Mouse (Mus musculus) layer of hippocampus, adult 2 months (tissue): ENCODE measurements around the gene Fads2. TPM values are rescaled to one million over a fixed set of nuclear protein-coding genes. Genes with fewer than 3 reads are reported as not detected.

Source experiments
- DNase-seq, 2 experiments: peaks; one replicate each; pipeline ENCODE4 v3.0.0; 2022; ENCODE audit warnings: low spot score in 2 of 2
- H3K27ac ChIP-seq: fragments of 200-600 bp; 2 replicates; pipeline ENCODE4 v1.8.1; 2022
- H3K4me3 ChIP-seq: fragments of 200-600 bp; 2 replicates; pipeline ENCODE4 v1.8.1; 2022; ENCODE audit warnings: mild to moderate bottlenecking
- CTCF ChIP-seq: fragments of 200-600 bp; conservative IDR thresholded peaks from 2 replicates; pipeline ENCODE4 v1.8.1; 2022; ENCODE audit warnings: antibody characterized with exemption, mild to moderate bottlenecking, moderate library complexity
- total RNA-seq, 2 experiments: library from RNA; stranded (reverse); gene quantifications; 2 replicates each; pipeline ENCODE4 v1.2.3; 2021

The Fads2 gene
- total RNA-seq, 2 experiments from 2014 or later = 147 to 152 TPM

DNA sequence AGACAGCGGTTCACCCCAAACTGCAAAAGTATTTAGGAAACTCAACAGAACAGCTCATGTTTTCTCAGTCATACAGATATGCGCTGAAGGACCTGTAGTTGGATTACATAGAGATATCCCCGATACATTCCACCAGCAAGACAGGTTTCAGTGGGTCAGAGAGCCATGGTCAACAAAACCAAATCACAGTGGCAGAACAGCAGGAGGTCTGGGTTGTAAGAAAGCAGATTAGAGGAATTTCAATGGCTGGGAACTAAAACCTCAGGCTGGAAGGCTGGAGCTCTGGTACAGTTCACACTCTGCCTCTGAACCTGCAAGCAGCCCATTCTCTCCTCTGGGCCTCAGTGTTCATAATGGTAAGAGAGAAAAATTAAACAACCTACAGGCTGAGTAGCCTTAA is 15.1 kb upstream of the Fads2 start:
- DNase-seq = no peak

DNA sequence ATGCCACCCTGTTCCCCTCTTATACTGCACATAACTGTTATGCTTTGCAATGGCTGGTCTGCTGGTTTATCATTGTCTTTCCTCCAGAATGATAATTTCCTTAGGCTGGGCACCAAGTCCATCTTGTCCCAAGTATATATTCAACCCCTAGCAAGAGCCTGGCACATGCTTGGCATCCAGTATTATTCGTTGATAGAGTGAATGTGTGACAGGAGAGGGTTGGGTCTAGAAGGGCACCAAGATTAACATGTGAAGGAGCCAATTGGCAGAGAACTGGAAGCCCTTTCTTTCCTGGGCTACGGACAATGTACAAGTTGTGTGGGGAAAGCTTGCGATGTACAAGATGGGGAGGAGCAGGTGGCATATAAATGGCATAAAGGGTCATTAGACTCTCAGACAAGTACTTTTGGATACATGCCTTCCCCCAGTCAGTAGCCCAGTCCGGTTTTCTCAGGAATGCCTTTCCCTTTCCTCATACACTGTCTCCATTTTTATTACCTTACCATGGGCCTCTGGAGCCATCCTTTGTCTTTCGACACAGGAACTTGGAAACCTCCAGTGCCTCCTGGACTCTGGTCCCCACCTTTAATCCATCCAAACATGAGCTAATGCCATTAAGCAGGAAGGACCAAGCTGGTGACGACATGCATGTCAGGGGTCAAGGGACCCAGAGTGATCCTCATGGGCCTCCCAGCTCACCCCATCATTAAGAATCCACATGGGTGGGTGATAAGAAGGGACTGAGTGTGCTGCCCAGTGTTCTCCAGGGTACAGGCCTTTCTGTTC is 14.0 kb upstream of the Fads2 start:
- no peak for DNase-seq
- no peak for TF ChIP-seq CTCF
- Histone ChIP-seq H3K27ac (no peak overlapping the region), H3K4me3 (no peak overlapping the region)

More for the DNA sequence above, 15.1 kb upstream of the Fads2 start:
- no peak overlapping the region for H3K27ac ChIP-seq
- no peak for TF ChIP-seq CTCF
- no peak overlapping the region for H3K4me3 ChIP-seq

GRCm38 (mm10) chr19:10112956-10113355 is 11.4 kb upstream of the Fads2 start:
- no peak overlapping the region for H3K27ac ChIP-seq
- H3K4me3 ChIP-seq = no peak overlapping the region
- no peak for DNase-seq
- no peak for TF ChIP-seq CTCF

GRCm38 (mm10) chr19:10108666-10109065 is 7.1 kb upstream of the Fads2 start:
- no peak for DNase-seq
- Histone ChIP-seq H3K27ac (no peak overlapping the region), H3K4me3 (no peak overlapping the region)
- no peak for TF ChIP-seq CTCF

GRCm38 (mm10) chr19:10108129-10108528 is 6.6 kb upstream of the Fads2 start:
- Histone ChIP-seq H3K4me3 (no peak overlapping the region), H3K27ac (no peak overlapping the region)
- DNase-seq = no peak
- no peak for TF ChIP-seq CTCF

DNA sequence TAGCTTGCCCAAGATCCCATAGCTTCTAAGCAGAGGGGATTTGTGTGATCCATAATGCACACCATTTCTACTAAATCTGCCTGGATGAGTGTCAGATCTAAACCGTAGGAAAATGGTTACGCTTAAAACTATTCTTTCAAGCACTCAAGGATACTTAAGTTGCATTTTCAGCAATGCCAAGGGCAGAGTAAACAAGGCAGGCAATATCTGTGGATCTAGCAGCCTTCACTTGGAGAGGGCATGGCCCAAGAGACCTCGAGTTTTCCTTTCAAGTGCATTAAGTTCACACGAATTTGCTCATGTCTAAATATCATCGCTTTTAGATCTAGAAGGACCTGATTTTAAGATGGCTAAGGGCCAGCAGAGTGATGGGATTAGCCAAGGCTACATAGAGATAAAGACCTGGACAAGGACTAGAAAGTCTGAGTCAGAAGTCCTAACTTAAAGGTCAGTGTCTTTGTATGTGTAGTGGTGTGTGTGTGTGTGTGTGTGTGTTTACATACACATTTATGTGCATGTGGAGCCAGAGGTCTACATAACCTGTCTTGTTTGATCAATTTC is 5.6 kb upstream of the Fads2 start:
- Histone ChIP-seq H3K4me3 (no peak overlapping the region), H3K27ac (no peak overlapping the region)
- DNase-seq = no peak
- no peak for TF ChIP-seq CTCF

- no peak overlapping the region for H3K27ac ChIP-seq
- DNase-seq = no peak
- no peak overlapping the region for H3K4me3 ChIP-seq
- TF ChIP-seq CTCF = no peak
Observed at GRCm38 (mm10) chr19:10106634-10107033, 5.1 kb upstream of the Fads2 start.

DNA sequence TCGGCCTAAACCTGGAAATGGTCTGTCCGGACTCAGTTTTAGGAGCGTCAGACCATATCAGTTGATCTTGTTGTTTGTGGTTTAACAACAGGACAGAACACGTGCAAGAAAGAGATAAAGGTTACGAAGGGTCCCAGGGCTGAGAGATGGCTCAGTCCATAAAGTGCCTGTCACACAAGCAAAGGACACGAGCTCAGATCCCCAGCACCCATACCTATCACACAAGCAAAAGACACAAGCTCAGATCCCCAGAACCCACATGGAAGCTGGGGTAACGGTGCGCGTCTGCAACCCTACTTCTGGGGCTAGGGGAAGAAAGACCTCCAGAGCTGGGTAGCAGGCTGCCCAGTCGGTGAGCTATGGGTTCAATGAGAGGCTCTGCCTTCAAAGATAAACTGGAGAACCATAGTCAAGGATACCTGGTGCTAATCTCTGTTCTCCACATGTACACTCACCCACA is 3.5 kb upstream of the Fads2 start:
- Histone ChIP-seq H3K27ac (no peak overlapping the region), H3K4me3 (no peak overlapping the region)
- DNase-seq = no peak
- TF ChIP-seq CTCF = no peak

- H3K4me3 ChIP-seq = no peak overlapping the region
- no peak for DNase-seq
- no peak for TF ChIP-seq CTCF
- H3K27ac ChIP-seq = no peak overlapping the region
Observed at GRCm38 (mm10) chr19:10104234-10104633, 2.7 kb upstream of the Fads2 start.

DNA sequence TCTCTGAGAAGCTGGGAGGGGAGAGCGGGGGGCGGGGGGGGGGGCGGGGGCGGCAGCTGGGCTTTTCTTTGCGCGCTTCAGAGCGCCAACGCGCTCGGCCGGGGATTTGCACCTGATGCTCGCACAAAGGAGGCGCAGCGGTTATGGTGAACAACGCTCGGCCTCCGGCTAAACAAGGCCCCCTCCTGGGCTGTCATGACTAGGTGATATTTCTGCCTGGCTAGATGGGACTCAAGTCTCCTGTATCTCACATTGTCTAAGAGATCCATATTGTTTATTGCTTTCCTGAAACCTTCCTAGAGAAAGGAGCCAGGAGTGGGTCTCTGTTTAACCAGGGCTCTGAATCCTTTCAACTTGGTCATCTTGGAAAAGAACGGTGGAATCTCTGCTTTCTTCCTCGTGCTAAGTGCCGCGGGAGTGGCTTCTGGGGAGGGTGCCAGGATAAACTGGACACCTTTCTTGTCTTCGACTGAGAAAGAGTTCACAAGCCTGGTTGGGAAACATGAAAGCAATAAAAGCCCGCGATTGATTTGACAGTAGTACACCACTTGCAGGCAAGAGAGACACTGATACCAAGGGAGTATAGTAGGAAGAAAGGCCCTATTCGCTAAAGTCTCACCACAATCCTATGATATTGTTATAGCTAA is 631 bp upstream of the Fads2 start:
- peak overlapping the region; percentile 90 for H3K4me3 ChIP-seq
- peak overlapping the region; percentile 85 for H3K27ac ChIP-seq
- DNase-seq = no peak
- TF ChIP-seq CTCF = no peak

GRCm38 (mm10) chr19:10100631-10101071 is 895 bp downstream of the Fads2 start:
- peak; percentile 81 for TF ChIP-seq CTCF
- Histone ChIP-seq H3K4me3 (peak overlapping the region; percentile 90), H3K27ac (peak overlapping the region; percentile 85)
- DNase-seq = peak; percentile 67 to 75

GRCm38 (mm10) chr19:10097826-10098225 is 3.7 kb downstream of the Fads2 start:
- Histone ChIP-seq H3K27ac (peak overlapping the region; percentile 72), H3K4me3 (peak overlapping the region; percentile 40; the same call in 1 of the 2 replicates)
- no peak for DNase-seq

GRCm38 (mm10) chr19:10096371-10096876 is 5.1 kb downstream of the Fads2 start:
- DNase-seq = no peak
- TF ChIP-seq CTCF = no peak
- H3K4me3 ChIP-seq = no peak overlapping the region
- H3K27ac ChIP-seq = no peak overlapping the region

More at GRCm38 (mm10) chr19:10097826-10098225, 3.7 kb downstream of the Fads2 start:
- TF ChIP-seq CTCF = no peak
